Mouse (Mus musculus): ENCODE measurements around the gene Ripply3. TPM values are rescaled to one million over a fixed set of nuclear protein-coding genes. Genes with fewer than 3 reads are reported as not detected.

The Ripply3 gene
- total and polyA plus RNA-seq, 3 experiments, result 0.28 to 6.1 (median 1.3) TPM

DNA sequence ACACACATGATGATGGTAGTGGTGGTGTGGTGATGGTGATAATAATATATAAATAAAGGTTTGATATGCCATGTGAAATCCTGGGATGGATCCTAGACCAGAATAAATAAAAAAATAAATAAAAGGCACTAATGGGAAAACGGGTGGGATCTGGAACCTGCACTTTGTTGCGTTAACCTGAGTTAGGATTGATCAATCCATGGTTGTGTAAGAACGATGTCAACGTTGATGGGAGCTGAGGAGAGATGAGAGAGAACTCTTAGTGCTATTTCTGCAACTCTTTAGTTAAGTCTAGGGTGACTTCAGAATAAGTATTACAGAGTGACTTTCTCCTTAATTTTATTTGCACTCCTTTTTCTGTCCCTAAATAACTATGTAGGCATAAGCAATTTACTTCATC, 27.0 kb upstream of the Ripply3 start:
- H3K4me2 ChIP-seq (ENCODE audit: insufficient read depth, low read depth, poor library complexity, severe bottlenecking), result no peak overlapping the region
- peaks cover 9% of the 10 kb centered on the region for H3K9me3 ChIP-seq (replicated peaks; ENCODE audit: low read length)
- no peaks in the 10 kb centered on the region for H3K27me3 ChIP-seq (replicated peaks)
- dilution Hi-C loops (cut with MboI; ENCODE audit: extremely low pct_ligation_motif_present, extremely low pct_unique_long_range_greater_than_20kb, low sequenced_read_pairs), result no loop called here
- in situ Hi-C loops (cut with MboI; ENCODE audit: low pct_ligation_motif_present, low pct_unique_long_range_greater_than_20kb, low sequenced_read_pairs), result no loop called here
- H3K36me3 ChIP-seq (replicated peaks in 1 of 2; ENCODE audit: control insufficient read depth in 1 of 2, insufficient read depth in 1 of 2, low read length in 1 of 2), result peaks cover 0 to 15% of the 10 kb centered on the region in 2 experiments
- no peak overlapping the region for H3K4me3 ChIP-seq (replicated peaks in 1 of 3; ENCODE audit: low read depth in 2 of 3, low read length in 2 of 3, poor library complexity in 1 of 3)
- TF ChIP-seq ZC3H11A (IDR thresholded peaks at IDR 0.05; ENCODE audit: low read depth, low read length), result no peak
- no peak for TF ChIP-seq MXI1 (IDR thresholded peaks at IDR 0.05; ENCODE audit: low read depth, low read length)
- TF ChIP-seq JUND (conservative IDR thresholded peaks at IDR 0.05; ENCODE audit: low read depth, low read length), result no peak
- TF ChIP-seq TBP (conservative IDR thresholded peaks at IDR 0.05; ENCODE audit: low read depth, low read length), result no peak
- TF ChIP-seq MEF2A (IDR thresholded peaks at IDR 0.05; ENCODE audit: borderline replicate concordance, low read depth, low read length), result no peak
- no peak for TF ChIP-seq RCOR1 (conservative IDR thresholded peaks at IDR 0.05; ENCODE audit: low read depth, low read length)
- TF ChIP-seq GABPA (IDR thresholded peaks at IDR 0.05; ENCODE audit: insufficient replicate concordance, low read depth, low read length), result no peak
- no peak for TF ChIP-seq JUN (IDR thresholded peaks at IDR 0.05; ENCODE audit: insufficient read depth, low read depth, low read length)
- TF ChIP-seq MAX (IDR thresholded peaks at IDR 0.05; ENCODE audit: low read length), result no peak
- no peak for TF ChIP-seq NRF1 (IDR thresholded peaks at IDR 0.05; ENCODE audit: low read depth, low read length)
- no peak for DNase-seq (ENCODE audit: extremely low read depth)
- H3K27ac ChIP-seq (ENCODE audit: insufficient read depth, low read depth), result no peak overlapping the region
- H3K4me1 ChIP-seq (ENCODE audit: control insufficient read depth in 1 of 2, insufficient read depth in 2 of 2), result peaks cover 6 to 17% of the 10 kb centered on the region in 2 experiments
- H3K79me2 ChIP-seq (replicated peaks; ENCODE audit: control insufficient read depth, extremely low read depth, insufficient read depth, poor library complexity, severe bottlenecking), result no peaks in the 10 kb centered on the region
- no peak overlapping the region for H3K9ac ChIP-seq (ENCODE audit: insufficient read depth, low read depth)

GRCm38 (mm10) chr16:94301696-94302095, 26.5 kb upstream of the Ripply3 start:
- dilution Hi-C loops (cut with MboI; ENCODE audit: extremely low pct_ligation_motif_present, extremely low pct_unique_long_range_greater_than_20kb, low sequenced_read_pairs) (no loop called here), in situ Hi-C loops (cut with MboI; ENCODE audit: low pct_ligation_motif_present, low pct_unique_long_range_greater_than_20kb, low sequenced_read_pairs) (no loop called here)
- H3K4me3 ChIP-seq (replicated peaks in 1 of 3; ENCODE audit: low read depth in 2 of 3, low read length in 2 of 3, poor library complexity in 1 of 3), result no peak overlapping the region

More at GRCm38 (mm10) chr16:94301696-94302095, 26.5 kb upstream of the Ripply3 start:
- Histone ChIP-seq H3K27me3 (replicated peaks) (no peaks in the 10 kb centered on the region), H3K9me3 (replicated peaks; ENCODE audit: low read length) (peaks cover 9% of the 10 kb centered on the region), H3K79me2 (replicated peaks; ENCODE audit: control insufficient read depth, extremely low read depth, insufficient read depth, poor library complexity, severe bottlenecking) (no peaks in the 10 kb centered on the region), H3K4me2 (ENCODE audit: insufficient read depth, low read depth, poor library complexity, severe bottlenecking) (no peak overlapping the region), H3K27ac (ENCODE audit: insufficient read depth, low read depth) (no peak overlapping the region), H3K36me3 (replicated peaks in 1 of 2; ENCODE audit: control insufficient read depth in 1 of 2, insufficient read depth in 1 of 2, low read length in 1 of 2) (peaks cover 0 to 17% of the 10 kb centered on the region in 2 experiments), H3K4me1 (ENCODE audit: control insufficient read depth in 1 of 2, insufficient read depth in 2 of 2) (peaks cover 6 to 17% of the 10 kb centered on the region in 2 experiments), H3K9ac (ENCODE audit: insufficient read depth, low read depth) (no peak overlapping the region)
- TF ChIP-seq KAT2A (IDR thresholded peaks at IDR 0.05; ENCODE audit: insufficient replicate concordance, low read length) (no peak), MAZ (IDR thresholded peaks at IDR 0.05; ENCODE audit: low read depth, low read length) (no peak), POLR2AphosphoS2 (IDR thresholded peaks at IDR 0.05; ENCODE audit: low read depth, low read length) (no peak), SMC3 (IDR thresholded peaks at IDR 0.05; ENCODE audit: low read depth, low read length) (no peak), CHD1 (IDR thresholded peaks at IDR 0.05; ENCODE audit: low read depth, low read length) (no peak), MAFK (IDR thresholded peaks at IDR 0.05; ENCODE audit: insufficient replicate concordance, low read length) (no peak), HCFC1 (IDR thresholded peaks at IDR 0.05; ENCODE audit: low read depth, low read length) (no peak), NRF1 (IDR thresholded peaks at IDR 0.05; ENCODE audit: low read depth, low read length) (no peak), ZNF384 (IDR thresholded peaks at IDR 0.05; ENCODE audit: low read depth, low read length) (no peak), ZC3H11A (IDR thresholded peaks at IDR 0.05; ENCODE audit: low read depth, low read length) (no peak), NELFE (IDR thresholded peaks at IDR 0.05; ENCODE audit: low read depth, low read length) (no peak)
- DNase-seq (ENCODE audit: extremely low read depth), result no peak

Data from CH12.LX (cell line).